Mouse (Mus musculus) stomach, embryonic 16.5 days (tissue): ENCODE results near the gene Wbp1l. TPM values are rescaled to one million over a fixed set of nuclear protein-coding genes. Genes with fewer than 3 reads are reported as not detected.
A peak's percentile ranks its signal among the peaks of the same experiment; 100 is the strongest.

Experiments
- ATAC-seq: fragments of 200-750 bp; cut with Nextera tagmentation; 2 replicates; pipeline ENCODE4 v1.8.0; 2017; ENCODE audit warnings: moderate number of reproducible peaks, moderate TSS enrichment; ENCODE audit not compliant: insufficient read depth, low FRiP score
- H3K27ac ChIP-seq: fragments of 300-500 bp; sonication (generic); 2 replicates; pipeline ENCODE4 v1.5.1; 2014; ENCODE audit warnings: low read length
- H3K27me3 ChIP-seq: fragments of 300-500 bp; sonication (generic); 2 replicates; pipeline ENCODE4 v1.6.1; 2014; ENCODE audit warnings: low read length, control low read depth, mixed read lengths; ENCODE audit not compliant: control insufficient read depth, insufficient read depth
- H3K36me3 ChIP-seq: fragments of 300-500 bp; sonication (generic); 2 replicates; pipeline ENCODE4 v1.6.1; 2014; ENCODE audit warnings: low read length; ENCODE audit not compliant: control insufficient read depth, insufficient read depth
- H3K4me1 ChIP-seq: fragments of 300-500 bp; sonication (generic); 2 replicates; pipeline ENCODE4 v1.6.1; 2014; ENCODE audit warnings: low read length, control low read depth, mixed read lengths; ENCODE audit not compliant: control insufficient read depth, insufficient read depth
- H3K4me2 ChIP-seq: fragments of 300-500 bp; sonication (generic); 2 replicates; pipeline ENCODE4 v1.6.1; 2014; ENCODE audit warnings: low read depth, low read length, mixed read lengths
- H3K4me3 ChIP-seq: fragments of 300-500 bp; sonication (generic); replicated peaks from 2 replicates; pipeline ENCODE4 v1.5.1; 2014; ENCODE audit warnings: mild to moderate bottlenecking, low read length
- H3K9ac ChIP-seq: fragments of 300-500 bp; sonication (generic); 2 replicates; pipeline ENCODE4 v1.6.1; 2014; ENCODE audit warnings: low read length
- H3K9me3 ChIP-seq: fragments of 300-500 bp; sonication (generic); replicated peaks from 2 replicates; pipeline ENCODE4 v1.6.1; 2016; ENCODE audit warnings: low read length, control low read depth; ENCODE audit not compliant: control insufficient read depth
- WGBS: fragments of 180-500 bp; shearing (Covaris S2); extraction: QIAGEN DNeasy Blood & Tissue Kit; methylation state at CpG from one replicate; pipeline ENCODE4 v1.1.7; 2014; 5-methylcytosine and 5-hydroxymethylcytosine counted together
- polyA plus RNA-seq: library from polyadenylated mRNA; unstranded; fragments of >200 nt; fragmentation: Nextera tagmentation; extraction: Ambion mirVana; gene quantifications from 2 replicates; pipeline ENCODE4 v1.2.1, GENCODE M21; 2015

Wbp1l gene
- polyA plus RNA-seq, 1 experiment from 2014 or later, result 37.1 TPM

- H3K4me2 ChIP-seq, result no peak overlapping the region
Measured at GRCm38 (mm10) chr19:46657339-46658020, 58.6 kb downstream of the Wbp1l start.

GRCm38 (mm10) chr19:46658348-46658747 is 59.5 kb downstream of the Wbp1l start:
- WGBS, result 94% methylated on average over 7 of the region's 7 CpGs
- H3K27me3 ChIP-seq, result no peaks in the 10 kb centered on the region
- no peaks in the 10 kb centered on the region for H3K9me3 ChIP-seq
- no peak overlapping the region for H3K4me3 ChIP-seq
- H3K4me2 ChIP-seq, result no peak overlapping the region
- no peak overlapping the region for H3K9ac ChIP-seq
- no peak overlapping the region for H3K27ac ChIP-seq
- ATAC-seq, result no peak
- no peaks in the 10 kb centered on the region for H3K4me1 ChIP-seq
- H3K36me3 ChIP-seq, result peaks cover 27% of the 10 kb centered on the region

More at GRCm38 (mm10) chr19:46657339-46658020, 58.6 kb downstream of the Wbp1l start:
- no peaks in the 10 kb centered on the region for H3K27me3 ChIP-seq
- H3K4me3 ChIP-seq, result no peak overlapping the region
- 91% methylated on average over 3 of the region's 3 CpGs for WGBS
- H3K9me3 ChIP-seq, result no peaks in the 10 kb centered on the region
- H3K27ac ChIP-seq, result no peak overlapping the region
- H3K9ac ChIP-seq, result no peak overlapping the region
- H3K4me1 ChIP-seq, result no peaks in the 10 kb centered on the region
- no peak for ATAC-seq
- peaks cover 27% of the 10 kb centered on the region for H3K36me3 ChIP-seq

GRCm38 (mm10) chr19:46658851-46659250 is 60.0 kb downstream of the Wbp1l start:
- WGBS, result 70% methylated on average over 9 of the region's 9 CpGs
- no peaks in the 10 kb centered on the region for H3K4me1 ChIP-seq
- H3K4me3 ChIP-seq, result no peak overlapping the region
- H3K27me3 ChIP-seq, result no peaks in the 10 kb centered on the region
- H3K9me3 ChIP-seq, result no peaks in the 10 kb centered on the region
- ATAC-seq, result no peak
- peaks cover 23% of the 10 kb centered on the region for H3K36me3 ChIP-seq
- no peak overlapping the region for H3K9ac ChIP-seq
- H3K27ac ChIP-seq, result 0 out of 2 replicates have a peak overlapping the region, but pooled peaks have one; percentile 25
- H3K4me2 ChIP-seq, result no peak overlapping the region

GRCm38 (mm10) chr19:46661511-46661910 is 62.6 kb downstream of the Wbp1l start:
- 53% methylated on average over 4 of the region's 4 CpGs for WGBS
- no peak overlapping the region for H3K4me3 ChIP-seq
- H3K27ac ChIP-seq, result no peak overlapping the region
- no peak overlapping the region for H3K9ac ChIP-seq
- no peaks in the 10 kb centered on the region for H3K27me3 ChIP-seq
- H3K4me1 ChIP-seq, result no peaks in the 10 kb centered on the region
- peaks cover 3% of the 10 kb centered on the region for H3K36me3 ChIP-seq
- ATAC-seq, result no peak
- H3K4me2 ChIP-seq, result no peak overlapping the region
- no peaks in the 10 kb centered on the region for H3K9me3 ChIP-seq

- ATAC-seq, result no peak
- no peak overlapping the region for H3K9ac ChIP-seq
- WGBS, result 63% methylated on average over 8 of the region's 8 CpGs
Measured at GRCm38 (mm10) chr19:46662214-46662613, 63.3 kb downstream of the Wbp1l start.

GRCm38 (mm10) chr19:46662784-46663183 is 63.9 kb downstream of the Wbp1l start:
- Histone ChIP-seq H3K9me3 (no peaks in the 10 kb centered on the region), H3K27me3 (no peaks in the 10 kb centered on the region), H3K4me2 (no peak overlapping the region), H3K4me1 (no peaks in the 10 kb centered on the region), H3K4me3 (no peak overlapping the region), H3K9ac (no peak overlapping the region), H3K36me3 (no peaks in the 10 kb centered on the region), H3K27ac (no peak overlapping the region)
- ATAC-seq, result no peak
- WGBS, result 78% methylated on average over 6 of the region's 6 CpGs

More at GRCm38 (mm10) chr19:46662214-46662613, 63.3 kb downstream of the Wbp1l start:
- Histone ChIP-seq H3K36me3 (no peaks in the 10 kb centered on the region), H3K4me2 (no peak overlapping the region), H3K27ac (no peak overlapping the region), H3K27me3 (no peaks in the 10 kb centered on the region), H3K9me3 (no peaks in the 10 kb centered on the region), H3K4me1 (no peaks in the 10 kb centered on the region), H3K4me3 (no peak overlapping the region)

- H3K9ac ChIP-seq, result no peak overlapping the region
- no peaks in the 10 kb centered on the region for H3K4me1 ChIP-seq
- H3K27me3 ChIP-seq, result no peaks in the 10 kb centered on the region
- no peaks in the 10 kb centered on the region for H3K9me3 ChIP-seq
- H3K36me3 ChIP-seq, result no peaks in the 10 kb centered on the region
- no peak for ATAC-seq
- WGBS, result 66% methylated on average over 7 of the region's 7 CpGs
- no peak overlapping the region for H3K4me2 ChIP-seq
- H3K4me3 ChIP-seq, result no peak overlapping the region
- H3K27ac ChIP-seq, result no peak overlapping the region
Measured at GRCm38 (mm10) chr19:46665474-46665873, 66.6 kb downstream of the Wbp1l start.

- no peaks in the 10 kb centered on the region for H3K36me3 ChIP-seq
- WGBS, result 47% methylated on average over 11 of the region's 11 CpGs
- no peaks in the 10 kb centered on the region for H3K9me3 ChIP-seq
- no peak for ATAC-seq
- no peaks in the 10 kb centered on the region for H3K4me1 ChIP-seq
- no peak overlapping the region for H3K27ac ChIP-seq
- H3K27me3 ChIP-seq, result no peaks in the 10 kb centered on the region
- no peak overlapping the region for H3K4me3 ChIP-seq
- no peak overlapping the region for H3K4me2 ChIP-seq
- H3K9ac ChIP-seq, result no peak overlapping the region
Measured at GRCm38 (mm10) chr19:46667300-46667699, 68.4 kb downstream of the Wbp1l start.

DNA sequence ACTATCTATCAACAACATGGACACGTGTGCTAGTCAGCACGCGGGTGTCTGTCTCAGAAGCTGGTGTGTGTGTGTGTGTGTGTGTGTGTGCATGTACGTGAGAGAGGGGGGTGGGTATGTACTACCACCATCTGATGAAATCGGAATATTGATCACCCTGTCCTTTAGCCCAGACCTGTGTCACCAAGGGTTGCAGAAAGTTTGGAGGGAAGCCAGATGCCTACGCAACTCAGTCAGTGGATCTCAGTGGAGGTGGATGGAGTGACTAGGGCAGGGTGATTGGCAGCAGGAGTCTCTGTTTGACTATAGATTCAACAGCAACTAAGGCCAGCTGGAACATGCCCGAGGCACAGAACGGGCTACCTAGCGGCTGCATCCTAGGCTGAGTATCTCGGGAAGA is 69.4 kb downstream of the Wbp1l start:
- Histone ChIP-seq H3K4me2 (no peak overlapping the region), H3K4me1 (no peaks in the 10 kb centered on the region), H3K9me3 (no peaks in the 10 kb centered on the region), H3K36me3 (no peaks in the 10 kb centered on the region), H3K9ac (no peak overlapping the region), H3K4me3 (no peak overlapping the region), H3K27ac (no peak overlapping the region), H3K27me3 (no peaks in the 10 kb centered on the region)
- 74% methylated on average over 10 of the region's 10 CpGs for WGBS
- ATAC-seq, result no peak
